Mouse (Mus musculus) spleen, adult 2 months (tissue): ENCODE measurements around the gene Fgfr2.

Experiments
- CTCF ChIP-seq: fragments of 200-500 bp; IDR thresholded peaks from 2 replicates; pipeline ENCODE4 v1.5.1; 2011; ENCODE audit warnings: mild to moderate bottlenecking, inconsistent platforms; ENCODE audit not compliant: insufficient read depth, insufficient read length, insufficient replicate concordance; ENCODE audit errors: extremely low read depth
- POLR2A ChIP-seq: fragments of 200-500 bp; IDR thresholded peaks from 2 replicates; pipeline ENCODE4 v1.6.1; 2011; ENCODE audit warnings: low read depth, low read length, inconsistent platforms

- TF ChIP-seq CTCF (no peak), POLR2A (no peak)
Measured at GRCm38 (mm10) chr7:133059517-133060104, 63.5 kb downstream of the Fgfr2 start.
